Mouse (Mus musculus) intestine, embryonic 16.5 days (tissue): ENCODE measurements at regions not wholly inside any gene's neighbourhood (a gene's known extent, or its start where the extent isn't known, plus 50 kb on each side); places are given as distances from the start of the nearest gene placed in this dataset. TPM values are rescaled to one million over a fixed set of nuclear protein-coding genes. Genes with fewer than 3 reads are reported as not detected.

ENCODE experiments used
- microRNA-seq: library from miRNA; unstranded; fragments of <30 nt; microRNA quantifications from one replicate; pipeline ENCODE4, GENCODE M21; 2016

Small RNA genes lying in the stretch of these regions (microRNA-seq; reads per million reads assigned to microRNA genes)
- gene Gm25507 = not detected
